Mouse (Mus musculus) kidney, adult 18-20 months (tissue): ENCODE measurements around the gene Nsmce4a.
"Not testable (repeated sequence)": the region's sequence is repeated elsewhere in the genome, so short reads cannot be mapped to it uniquely, and the experiment has no call there.

ENCODE experiments used
- DNase-seq: peaks from one replicate; pipeline ENCODE4 v3.0.0; 2021

The Nsmce4a gene

DNA sequence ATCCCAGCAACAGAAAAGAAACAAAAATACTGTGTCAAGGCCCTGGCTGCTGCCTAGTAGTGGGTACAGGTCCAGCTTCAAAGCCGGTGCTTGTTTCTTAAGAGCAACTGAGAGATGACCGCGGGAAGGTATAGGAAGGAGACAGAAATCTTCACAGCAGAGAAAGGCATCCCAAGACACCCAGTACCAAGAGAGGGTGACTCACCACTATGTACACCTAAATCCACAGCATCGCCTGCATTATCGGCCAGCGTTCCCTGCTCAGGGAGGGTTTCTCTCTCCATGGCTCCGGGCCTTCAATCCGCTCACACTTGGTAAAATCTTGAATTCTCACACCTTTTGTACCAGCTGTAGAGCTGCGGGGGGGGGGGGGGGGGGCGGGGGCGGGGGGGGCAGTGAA is at the start of gene Nsmce4a:
Gene Nsmce4a (minus strand): TSS at position 298 of the 400 bp plus-strand sequence.
- DNase-seq: no peak

DNA sequence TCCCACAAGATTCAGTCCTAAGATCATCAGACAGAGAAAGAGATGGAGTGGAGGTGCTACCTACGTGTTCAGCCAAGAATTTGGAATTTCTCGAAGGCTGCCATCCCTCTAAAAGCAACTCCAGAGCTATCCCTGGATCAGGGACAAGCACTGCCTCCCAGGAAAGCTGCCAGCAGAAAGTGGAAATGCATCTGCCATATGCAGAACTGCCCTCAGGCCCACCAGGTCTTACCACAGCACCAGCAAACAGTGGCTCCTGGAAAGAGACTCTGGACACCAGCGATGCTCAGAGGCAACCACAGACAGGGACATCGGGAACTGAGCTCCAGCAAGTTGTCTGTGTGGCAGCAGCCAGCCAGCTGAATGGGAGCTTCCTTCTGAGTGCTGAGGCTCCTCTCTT is 49.4 kb upstream of the Nsmce4a start:
- DNase-seq: no peak

- peak; percentile 37 for DNase-seq
Measured at GRCm38 (mm10) chr7:130621953-130622352, 49.0 kb upstream of the Nsmce4a start.

- DNase-seq: no peak
Measured at GRCm38 (mm10) chr7:130621068-130621467, 48.1 kb upstream of the Nsmce4a start.

- no peak for DNase-seq
Measured at GRCm38 (mm10) chr7:130617591-130617990, 44.7 kb upstream of the Nsmce4a start.

- no peak for DNase-seq
Measured at GRCm38 (mm10) chr7:130613973-130614372, 41.1 kb upstream of the Nsmce4a start.

GRCm38 (mm10) chr7:130606958-130607357 is 34.0 kb upstream of the Nsmce4a start:
- no peak for DNase-seq

DNA sequence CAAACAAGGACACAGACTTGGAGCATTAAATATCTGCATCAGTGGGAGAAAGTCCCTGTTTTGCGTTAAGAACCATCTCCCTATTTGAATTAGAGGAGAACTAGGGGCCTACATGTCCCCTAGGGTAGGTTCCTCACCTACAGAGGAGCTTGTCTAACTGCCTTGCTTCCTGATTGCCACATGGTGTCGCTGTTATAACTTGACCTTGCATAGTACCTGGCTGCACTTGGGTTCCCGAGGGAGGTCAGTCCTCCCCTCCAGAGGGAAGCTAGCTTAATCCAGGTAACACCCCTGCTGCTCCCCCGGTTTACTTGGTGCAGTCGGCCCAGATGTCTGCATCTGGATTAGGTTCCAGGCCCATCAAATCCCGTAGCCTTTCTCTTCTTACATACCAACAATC is 32.2 kb upstream of the Nsmce4a start:
- DNase-seq: peak; percentile 44

GRCm38 (mm10) chr7:130604390-130604789 is 31.5 kb upstream of the Nsmce4a start:
- DNase-seq: no peak

GRCm38 (mm10) chr7:130603556-130603955 is 30.6 kb upstream of the Nsmce4a start:
- no peak for DNase-seq

DNA sequence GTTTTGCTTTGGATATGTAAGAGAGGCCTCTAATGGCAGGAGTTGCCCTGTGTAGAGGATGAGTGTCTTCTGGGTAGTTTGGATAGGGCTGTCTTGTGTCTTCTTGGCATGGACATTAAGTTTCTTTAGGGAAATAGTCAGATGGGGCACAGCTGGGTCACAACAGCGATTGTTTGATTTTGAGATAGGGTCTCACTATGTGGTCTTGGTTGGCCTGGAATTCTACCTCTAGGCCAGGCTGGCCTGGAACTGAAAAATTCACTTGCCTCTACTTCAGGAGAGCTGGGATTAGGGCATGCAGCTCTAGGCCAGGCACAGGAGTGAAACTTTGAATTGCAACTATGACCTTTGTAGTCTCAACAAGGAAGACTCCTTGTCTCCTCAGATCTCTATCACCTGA is 29.9 kb upstream of the Nsmce4a start:
- DNase-seq: peak; percentile 15

DNA sequence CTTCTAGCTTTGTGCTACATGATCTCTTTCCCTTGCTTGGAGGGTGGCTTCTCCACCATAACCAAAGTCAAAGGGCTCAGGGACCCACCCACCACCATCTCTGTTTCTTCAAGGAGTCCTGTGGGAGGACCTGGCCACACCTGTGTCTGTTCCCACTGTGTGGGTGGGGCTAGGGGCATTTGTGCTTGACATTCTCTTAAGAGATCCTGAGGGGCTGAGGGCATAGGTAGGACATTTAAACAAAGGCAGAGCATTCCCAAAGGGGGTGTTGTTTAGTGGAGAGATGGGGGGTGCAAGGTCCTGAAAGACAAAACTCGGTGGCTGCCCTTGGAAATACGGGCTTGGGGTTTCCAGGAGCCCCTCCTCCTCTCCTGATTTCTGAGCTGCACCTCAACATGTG is 27.6 kb upstream of the Nsmce4a start:
- DNase-seq: no peak

- DNase-seq: no peak
Measured at GRCm38 (mm10) chr7:130600074-130600473, 27.2 kb upstream of the Nsmce4a start.

DNA sequence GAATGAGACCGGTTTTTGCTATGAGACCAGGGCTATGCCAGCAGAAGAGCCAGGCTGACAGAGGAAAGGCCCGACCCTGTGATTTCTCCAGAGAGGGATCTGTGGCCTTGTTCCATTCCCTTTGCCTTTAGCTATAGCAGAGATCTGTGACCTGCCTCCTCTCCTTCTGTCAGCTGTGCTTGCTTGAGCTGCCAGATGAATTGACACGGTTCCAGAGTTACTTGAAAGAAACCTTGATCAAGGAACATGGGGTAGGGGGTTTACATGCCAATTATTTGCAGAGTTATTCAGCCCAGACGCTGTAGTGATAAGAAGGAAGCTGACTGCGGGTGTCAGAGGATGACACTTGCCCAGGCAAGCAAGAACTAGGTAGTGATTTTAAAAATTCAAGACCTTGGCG is 24.6 kb upstream of the Nsmce4a start:
- no peak for DNase-seq

DNA sequence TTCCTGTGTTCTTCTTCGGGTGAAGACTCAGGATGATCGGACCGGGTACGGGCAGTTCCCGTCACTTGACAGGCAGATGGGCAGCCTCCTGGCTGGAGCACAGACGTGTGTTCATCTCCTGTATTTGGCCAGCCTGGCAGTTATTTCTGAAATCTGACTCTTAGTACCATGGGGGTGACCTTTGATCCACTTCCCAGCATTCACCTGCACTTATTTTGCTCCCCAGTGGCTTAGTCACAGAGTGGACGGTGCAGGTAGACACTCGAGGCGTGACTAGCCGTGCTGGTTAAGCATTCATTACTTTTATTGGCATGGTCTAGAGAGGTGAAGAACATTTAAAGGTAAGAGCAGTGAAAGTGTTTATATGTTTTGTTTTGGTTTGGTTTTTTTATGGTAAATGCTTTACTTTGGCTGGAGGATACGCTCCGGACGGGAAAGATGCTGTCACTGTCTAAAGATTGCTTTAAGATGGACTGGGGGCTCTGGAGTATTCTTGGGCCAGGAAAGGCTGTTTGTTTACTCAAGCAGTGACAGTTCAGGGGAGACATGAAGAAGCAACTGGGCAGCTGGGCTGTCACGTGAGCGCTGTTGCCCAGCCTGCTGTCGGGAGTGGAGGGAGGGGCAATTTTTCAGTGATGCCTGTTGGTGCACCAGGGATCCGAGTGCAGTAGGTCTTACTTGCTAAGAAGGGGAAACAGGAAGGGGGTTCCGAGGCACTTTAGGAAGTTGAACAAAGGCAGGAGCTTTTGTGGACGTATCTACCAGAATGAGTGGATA is 23.3 kb upstream of the Nsmce4a start:
- DNase-seq: peak; percentile 67

GRCm38 (mm10) chr7:130593375-130594239 is 20.7 kb upstream of the Nsmce4a start:
- DNase-seq: peak; percentile 54

GRCm38 (mm10) chr7:130592975-130593374 is 20.1 kb upstream of the Nsmce4a start:
- not testable (repeated sequence) for DNase-seq

- DNase-seq: no peak
Measured at GRCm38 (mm10) chr7:130590845-130591437, 18.0 kb upstream of the Nsmce4a start.

DNA sequence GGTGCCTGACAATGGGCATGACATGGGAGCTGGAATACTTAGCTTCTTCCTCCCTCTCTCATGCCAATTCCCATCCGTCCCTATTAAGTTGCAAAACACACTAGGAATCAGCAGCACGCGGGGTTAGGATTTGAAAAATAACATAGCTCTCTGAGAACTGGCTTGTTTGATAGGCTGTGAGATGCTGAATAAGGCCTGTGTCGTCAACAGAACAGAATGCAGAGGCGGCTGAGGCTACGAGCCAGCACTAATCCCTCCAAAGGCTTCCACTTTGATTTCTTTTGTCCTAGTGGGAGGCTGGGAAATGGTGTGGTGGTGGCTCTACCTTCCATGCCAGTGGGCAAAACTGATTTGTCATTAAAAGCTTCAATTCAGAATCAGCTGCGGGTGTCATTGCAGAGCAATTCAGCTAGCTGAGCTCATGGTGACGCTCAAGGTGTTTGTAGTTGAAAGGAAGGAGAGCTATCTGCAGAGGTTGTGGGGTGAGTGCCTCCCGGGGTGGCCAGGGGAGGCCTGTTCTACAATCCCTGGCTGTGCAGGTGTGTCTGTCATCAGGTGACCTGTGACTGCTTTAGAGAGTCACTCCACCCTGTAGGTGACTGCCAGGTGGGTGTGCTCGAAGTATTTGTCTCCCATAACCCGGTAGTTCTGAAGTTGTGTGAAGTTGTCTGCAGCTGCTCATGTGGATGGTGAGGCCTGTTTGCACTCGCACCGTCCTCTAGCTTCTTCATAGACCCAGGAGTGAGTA is 17.3 kb upstream of the Nsmce4a start:
- DNase-seq: no peak

- DNase-seq: no peak
Measured at GRCm38 (mm10) chr7:130586521-130587072, 13.7 kb upstream of the Nsmce4a start.

GRCm38 (mm10) chr7:130578607-130579006 is 5.7 kb upstream of the Nsmce4a start:
- no peak for DNase-seq

DNA sequence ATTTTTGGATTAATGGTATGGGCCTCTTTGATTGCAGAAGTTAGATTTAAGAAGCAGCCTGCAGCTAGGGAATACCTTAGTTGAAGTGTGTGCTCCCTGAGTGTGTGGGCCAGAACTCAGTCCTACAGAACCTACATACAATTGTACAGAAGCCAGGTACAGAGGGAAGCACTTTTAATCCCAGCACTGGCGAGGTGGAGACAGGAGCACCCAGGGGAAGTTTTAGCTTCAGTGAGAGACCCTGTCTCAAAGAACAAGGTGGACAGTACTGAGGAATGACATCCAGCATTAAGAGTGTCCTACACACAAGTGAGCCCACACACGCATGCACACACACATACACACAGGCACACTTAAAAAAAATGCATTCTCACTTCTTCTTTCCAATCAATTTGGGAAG is 5.1 kb upstream of the Nsmce4a start:
- DNase-seq: no peak
